Mouse (Mus musculus): ENCODE results near the gene Lhfp.

- TF ChIP-seq CTCF (IDR thresholded peaks at IDR 0.05; ENCODE audit: low read depth, low read length) (peak; percentile 32; the same call in 1 of the 2 replicates), POLR2A (IDR thresholded peaks at IDR 0.05; ENCODE audit: borderline replicate concordance, low read depth, low read length) (no peak)
These were observed 46.7 kb upstream of the Lhfp start for GRCm38 (mm10) chr3:52994666-52995065.
